Mouse (Mus musculus) intestine, postnatal 0 days (tissue): ENCODE measurements around the gene Zdhhc4. TPM values are rescaled to one million over a fixed set of nuclear protein-coding genes. Genes with fewer than 3 reads are reported as not detected.

Experiments
- ATAC-seq: fragments of 200-750 bp; cut with Nextera tagmentation; 2 replicates; pipeline ENCODE4 v1.8.0; 2017; ENCODE audit warnings: mild to moderate bottlenecking, moderate TSS enrichment, moderate library complexity
- H3K27ac ChIP-seq: fragments of 300-500 bp; sonication (generic); 2 replicates; pipeline ENCODE4 v1.5.1; 2014; ENCODE audit warnings: mild to moderate bottlenecking, low read depth, low read length, moderate library complexity
- H3K27me3 ChIP-seq: fragments of 300-500 bp; sonication (generic); replicated peaks from 2 replicates; pipeline ENCODE4 v1.6.1; 2014; ENCODE audit warnings: low read length, mixed read lengths; ENCODE audit not compliant: control insufficient read depth, insufficient read depth
- H3K36me3 ChIP-seq: fragments of 300-500 bp; sonication (generic); 2 replicates; pipeline ENCODE4 v1.6.1; 2014; ENCODE audit warnings: mild to moderate bottlenecking, moderate library complexity; ENCODE audit not compliant: control insufficient read depth, insufficient read depth
- H3K4me1 ChIP-seq: fragments of 300-500 bp; sonication (generic); replicated peaks from 2 replicates; pipeline ENCODE4 v1.6.1; 2014; ENCODE audit warnings: antibody characterized with exemption, low read length, mixed read lengths; ENCODE audit not compliant: control insufficient read depth, insufficient read depth
- H3K4me2 ChIP-seq: fragments of 300-500 bp; sonication (generic); replicated peaks from 2 replicates; pipeline ENCODE4 v1.6.1; 2014; ENCODE audit warnings: low read depth, mild to moderate bottlenecking, moderate library complexity
- H3K4me3 ChIP-seq: fragments of 300-500 bp; sonication (generic); 2 replicates; pipeline ENCODE4 v1.5.1; 2014; ENCODE audit warnings: low read depth, low read length
- H3K9ac ChIP-seq: fragments of 300-500 bp; sonication (generic); 2 replicates; pipeline ENCODE4 v1.6.1; 2014; ENCODE audit warnings: mild to moderate bottlenecking, low read depth, low read length
- H3K9me3 ChIP-seq: fragments of 300-500 bp; sonication (generic); 2 replicates; pipeline ENCODE4 v1.6.1; 2016; ENCODE audit warnings: mixed run types; ENCODE audit not compliant: control insufficient read depth
- CTCF ChIP-seq: sonication (generic); IDR thresholded peaks from 2 replicates; pipeline ENCODE4 v1.5.1; 2016; ENCODE audit warnings: low read depth, mild to moderate bottlenecking, control low read depth, antibody characterized with exemption, moderate library complexity
- WGBS: fragments of 180-500 bp; shearing (Covaris S2); extraction: QIAGEN DNeasy Blood & Tissue Kit; methylation state at CpG from one replicate; pipeline ENCODE4 v1.1.7; 2014; 5-methylcytosine and 5-hydroxymethylcytosine counted together
- polyA plus RNA-seq: library from polyadenylated mRNA; unstranded; fragments of >200 nt; fragmentation: Nextera tagmentation; extraction: Ambion mirVana; gene quantifications from 2 replicates; pipeline ENCODE4 v1.2.1, GENCODE M21; 2015

Gene Zdhhc4
- polyA plus RNA-seq = 46.5 and 52.4 TPM in 2 replicates

- TF ChIP-seq CTCF = no peak
- peak; percentile 67 for ATAC-seq
- Histone ChIP-seq H3K27ac (peak within 1 kb of the TSS; percentile 60), H3K4me1 (peaks cover 4% of the 10 kb centered on the region), H3K36me3 (peaks cover 21% of the 10 kb centered on the region), H3K4me2 (peak within 1 kb of the TSS; percentile 91), H3K9me3 (no peaks in the 10 kb centered on the region), H3K27me3 (no peaks in the 10 kb centered on the region), H3K4me3 (peak within 1 kb of the TSS; percentile 94), H3K9ac (peak within 1 kb of the TSS; percentile 87)
- under 1% methylated on average over 57 of the region's 57 CpGs for WGBS
Observed at GRCm38 (mm10) chr5:143328690-143329495, at the start of gene Zdhhc4. TSS of gene Zdhhc4 (minus strand) at chr5:143329256.

GRCm38 (mm10) chr5:143376156-143376555 is 47.1 kb upstream of the Zdhhc4 start:
- no peaks in the 10 kb centered on the region for H3K36me3 ChIP-seq
- no peak overlapping the region for H3K4me3 ChIP-seq
- WGBS = 88% methylated on average over 4 of the region's 4 CpGs
- TF ChIP-seq CTCF = peak; percentile 49
- H3K9ac ChIP-seq = no peak overlapping the region
- ATAC-seq = no peak
- H3K4me2 ChIP-seq = no peak overlapping the region
- H3K4me1 ChIP-seq = no peaks in the 10 kb centered on the region; the same call in 1 of the 2 replicates
- no peak overlapping the region for H3K27ac ChIP-seq
- H3K27me3 ChIP-seq = peaks cover 41% of the 10 kb centered on the region
- no peaks in the 10 kb centered on the region for H3K9me3 ChIP-seq

DNA sequence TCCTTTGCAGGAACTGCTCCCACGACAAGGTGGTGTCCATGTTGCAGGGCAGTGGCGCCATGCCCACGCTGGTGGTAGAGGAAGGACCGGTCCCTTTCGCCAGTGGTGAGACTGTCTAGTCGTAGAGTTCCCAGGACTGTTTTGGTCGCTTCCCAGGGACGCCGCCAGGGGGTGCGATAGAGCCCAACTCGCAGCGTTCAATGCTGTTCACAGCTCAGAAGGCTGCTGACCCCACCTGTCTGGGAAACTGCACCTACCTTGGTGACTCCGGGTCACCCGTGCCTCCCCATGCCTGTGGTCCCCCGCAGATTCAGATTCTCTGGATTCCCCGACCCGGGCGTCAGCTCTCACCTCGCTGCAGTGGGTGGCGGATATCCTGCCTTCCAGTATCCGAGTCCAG is 46.2 kb upstream of the Zdhhc4 start:
- TF ChIP-seq CTCF = peak; percentile 87
- no peaks in the 10 kb centered on the region for H3K36me3 ChIP-seq
- 7% methylated on average over 21 of the region's 21 CpGs for WGBS
- peaks cover 50% of the 10 kb centered on the region for H3K27me3 ChIP-seq
- no peak overlapping the region for H3K27ac ChIP-seq
- peak overlapping the region; percentile 63 for H3K4me2 ChIP-seq
- ATAC-seq = peak; percentile 59; the same call in 1 of the 2 replicates
- H3K4me1 ChIP-seq = no peaks in the 10 kb centered on the region; the same call in 1 of the 2 replicates
- H3K4me3 ChIP-seq = peak overlapping the region; percentile 29
- no peak overlapping the region for H3K9ac ChIP-seq
- no peaks in the 10 kb centered on the region for H3K9me3 ChIP-seq

DNA sequence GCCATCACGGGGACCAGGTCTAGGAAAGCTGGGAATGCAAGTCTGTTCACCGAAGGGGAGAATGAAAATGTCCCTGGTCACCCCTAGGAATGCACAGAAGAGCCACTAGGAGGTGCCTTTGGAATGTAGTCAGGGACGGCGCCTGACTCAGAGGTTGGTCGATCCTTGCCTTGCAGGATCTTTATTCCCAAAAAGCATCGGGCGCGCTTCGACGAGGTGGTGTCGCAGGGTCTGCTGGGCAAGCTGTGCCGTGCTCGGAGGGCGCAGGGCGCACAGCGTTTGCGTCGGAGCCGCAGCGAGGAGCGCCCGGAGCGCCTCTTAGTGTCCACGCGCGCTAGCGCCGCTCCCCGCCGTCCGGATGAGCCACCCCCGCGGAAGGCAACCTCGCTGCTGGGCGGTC is 43.8 kb upstream of the Zdhhc4 start:
- 1% methylated on average over 35 of the region's 35 CpGs for WGBS
- ATAC-seq = no peak
- peak; percentile 68 for TF ChIP-seq CTCF
- H3K9ac ChIP-seq = no peak overlapping the region
- peaks cover 73% of the 10 kb centered on the region for H3K27me3 ChIP-seq
- H3K36me3 ChIP-seq = no peaks in the 10 kb centered on the region
- no peak overlapping the region for H3K27ac ChIP-seq
- peak overlapping the region; percentile 36 for H3K4me3 ChIP-seq
- no peaks in the 10 kb centered on the region for H3K9me3 ChIP-seq
- H3K4me1 ChIP-seq = no peaks in the 10 kb centered on the region; the same call in 1 of the 2 replicates
- H3K4me2 ChIP-seq = peak overlapping the region; percentile 66

- WGBS = 59% methylated on average over 4 of the region's 4 CpGs
- no peak overlapping the region for H3K4me2 ChIP-seq
- H3K36me3 ChIP-seq = no peaks in the 10 kb centered on the region
- H3K9me3 ChIP-seq = no peaks in the 10 kb centered on the region
- H3K27me3 ChIP-seq = peaks cover 80% of the 10 kb centered on the region
- no peak overlapping the region for H3K9ac ChIP-seq
- no peak for ATAC-seq
- H3K4me1 ChIP-seq = no peaks in the 10 kb centered on the region; the same call in 1 of the 2 replicates
- H3K4me3 ChIP-seq = no peak overlapping the region
- no peak for TF ChIP-seq CTCF
- no peak overlapping the region for H3K27ac ChIP-seq
Observed at GRCm38 (mm10) chr5:143371146-143371510, 42.1 kb upstream of the Zdhhc4 start.

DNA sequence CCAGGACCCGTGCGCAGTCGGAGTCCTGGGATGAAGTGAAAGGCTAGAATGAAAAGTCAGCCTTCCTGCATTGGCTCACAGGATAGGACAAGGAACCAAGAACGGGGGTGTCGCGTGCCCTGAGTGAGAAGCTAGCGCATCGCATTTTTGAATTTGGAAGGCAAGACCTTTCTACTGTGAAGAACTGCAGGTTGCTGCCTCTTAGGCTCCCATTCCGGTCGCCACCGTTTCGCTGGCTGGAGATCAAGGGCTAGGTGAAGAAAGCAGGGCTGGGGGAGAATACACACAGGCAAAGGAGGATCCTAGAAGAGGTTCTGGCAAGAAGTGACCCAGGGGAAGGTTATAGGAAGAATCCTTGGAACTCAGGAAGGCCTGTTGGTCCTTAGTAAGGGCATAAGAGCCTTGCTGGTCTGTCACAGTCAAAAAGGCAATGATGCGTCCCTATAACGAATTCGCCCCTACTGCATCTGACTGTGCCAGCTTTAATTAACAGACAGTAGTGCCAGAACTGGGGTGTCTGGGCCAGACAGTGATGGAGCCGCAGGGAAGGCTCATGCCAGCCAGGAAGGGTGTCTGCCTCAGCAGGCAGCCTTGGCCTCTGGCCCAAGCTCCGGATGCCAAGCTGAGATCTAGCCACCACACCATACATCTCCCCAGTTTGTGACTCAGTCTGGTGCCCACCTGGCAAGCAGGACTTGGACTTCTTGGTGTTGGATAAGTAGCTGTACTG is 41.5 kb upstream of the Zdhhc4 start:
- WGBS = 32% methylated on average over 17 of the region's 17 CpGs
- ATAC-seq = no peak
- Histone ChIP-seq H3K27ac (no peak overlapping the region), H3K9ac (no peak overlapping the region), H3K4me1 (no peaks in the 10 kb centered on the region; the same call in 1 of the 2 replicates), H3K9me3 (no peaks in the 10 kb centered on the region), H3K27me3 (peaks cover 80% of the 10 kb centered on the region), H3K4me2 (no peak overlapping the region; the same call in 1 of the 2 replicates), H3K4me3 (peak overlapping the region; percentile 24; the same call in 1 of the 2 replicates), H3K36me3 (no peaks in the 10 kb centered on the region)
- TF ChIP-seq CTCF = no peak
